Mouse (Mus musculus): Measurements from ENCODE around the gene Med12l.

DNA sequence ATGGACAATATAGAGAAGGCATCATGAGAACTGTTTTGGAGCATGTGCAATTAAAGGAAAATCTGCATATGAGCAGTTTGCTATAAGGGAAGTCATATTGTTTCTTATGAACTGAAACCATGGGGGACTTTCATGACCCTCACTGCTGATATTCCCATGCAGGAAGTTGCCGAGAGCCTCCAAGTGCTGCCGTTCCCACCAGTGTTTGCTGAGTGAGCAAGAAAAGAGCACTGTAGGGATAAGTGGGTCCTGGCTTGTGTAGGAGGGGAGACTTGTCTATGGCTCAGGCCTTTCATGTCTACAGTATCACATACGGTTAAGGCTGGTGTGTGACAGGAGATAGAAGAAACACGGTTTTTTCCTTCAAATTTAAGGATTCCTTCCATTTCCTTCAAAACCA, 180.0 kb downstream of the Med12l start:
- no peak for TF ChIP-seq CTCF (IDR thresholded peaks at IDR 0.05; ENCODE audit: low read depth)
- no peak for TF ChIP-seq EP300 (IDR thresholded peaks at IDR 0.05; ENCODE audit: low read depth)
